Mouse (Mus musculus) lung, embryonic 14.5 days (tissue): ENCODE measurements around the gene Magi3. TPM values are rescaled to one million over a fixed set of nuclear protein-coding genes. Genes with fewer than 3 reads are reported as not detected.

Source experiments
- ATAC-seq: fragments of 200-750 bp; cut with Nextera tagmentation; 2 replicates; pipeline ENCODE4 v1.8.0; 2017; ENCODE audit warnings: mild to moderate bottlenecking, moderate TSS enrichment, moderate library complexity; ENCODE audit not compliant: insufficient read depth
- DNase-seq: peaks from one replicate; pipeline ENCODE4 v3.0.0-alpha.2; 2015
- H3K27ac ChIP-seq: fragments of 300-500 bp; sonication (generic); 2 replicates; pipeline ENCODE4 v1.5.1; 2014; ENCODE audit warnings: low read depth, mild to moderate bottlenecking, moderate library complexity
- H3K27me3 ChIP-seq: fragments of 300-500 bp; sonication (generic); 2 replicates; pipeline ENCODE4 v1.6.1; 2014; ENCODE audit warnings: low read length, control low read depth; ENCODE audit not compliant: insufficient read depth
- H3K36me3 ChIP-seq: fragments of 300-500 bp; sonication (generic); 2 replicates; pipeline ENCODE4 v1.6.1; 2014; ENCODE audit warnings: control low read depth; ENCODE audit not compliant: insufficient read depth
- H3K4me1 ChIP-seq: fragments of 300-500 bp; sonication (generic); 2 replicates; pipeline ENCODE4 v1.6.1; 2014; ENCODE audit warnings: antibody characterized with exemption, control low read depth; ENCODE audit not compliant: insufficient read depth
- H3K4me2 ChIP-seq: fragments of 300-500 bp; sonication (generic); 2 replicates; pipeline ENCODE4 v1.6.1; 2014; ENCODE audit warnings: mild to moderate bottlenecking
- H3K4me3 ChIP-seq: fragments of 300-500 bp; sonication (generic); 2 replicates; pipeline ENCODE4 v1.5.1; 2014; ENCODE audit warnings: low read depth, low read length
- H3K9ac ChIP-seq: fragments of 300-500 bp; sonication (generic); 2 replicates; pipeline ENCODE4 v1.6.1; 2014
- H3K9me3 ChIP-seq: fragments of 300-500 bp; sonication (generic); 2 replicates; pipeline ENCODE4 v1.6.1; 2016; ENCODE audit warnings: low read depth, low read length, control low read depth
- CTCF ChIP-seq: IDR thresholded peaks from 2 replicates; pipeline ENCODE4 v1.5.1; 2016; ENCODE audit warnings: antibody characterized with exemption, low read depth
- WGBS: fragments of 180-500 bp; shearing (Covaris S2); extraction: QIAGEN DNeasy Blood & Tissue Kit; methylation state at CpG from one replicate; pipeline ENCODE4 v1.1.7; 2014; 5-methylcytosine and 5-hydroxymethylcytosine counted together
- polyA plus RNA-seq: library from polyadenylated mRNA; unstranded; fragments of >200 nt; fragmentation: Nextera tagmentation; extraction: Ambion mirVana; gene quantifications from 2 replicates; pipeline ENCODE4 v1.2.1, GENCODE M21; 2014

The Magi3 gene
- polyA plus RNA-seq, 1 experiment from 2014 or later = 9.6 TPM

GRCm38 (mm10) chr3:104007479-104007878, 212.7 kb downstream of the Magi3 start:
- H3K9me3 ChIP-seq = no peaks in the 10 kb centered on the region
- no peak overlapping the region for H3K4me3 ChIP-seq
- TF ChIP-seq CTCF = no peak
- no peak overlapping the region for H3K9ac ChIP-seq
- H3K4me2 ChIP-seq = no peak overlapping the region
- 78% methylated on average over 8 of the region's 8 CpGs for WGBS
- H3K27me3 ChIP-seq = no peaks in the 10 kb centered on the region
- no peak overlapping the region for H3K27ac ChIP-seq
- no peaks in the 10 kb centered on the region for H3K4me1 ChIP-seq
- ATAC-seq (no peak), DNase-seq (peak; percentile 26)
- peaks cover 53% of the 10 kb centered on the region for H3K36me3 ChIP-seq

DNA sequence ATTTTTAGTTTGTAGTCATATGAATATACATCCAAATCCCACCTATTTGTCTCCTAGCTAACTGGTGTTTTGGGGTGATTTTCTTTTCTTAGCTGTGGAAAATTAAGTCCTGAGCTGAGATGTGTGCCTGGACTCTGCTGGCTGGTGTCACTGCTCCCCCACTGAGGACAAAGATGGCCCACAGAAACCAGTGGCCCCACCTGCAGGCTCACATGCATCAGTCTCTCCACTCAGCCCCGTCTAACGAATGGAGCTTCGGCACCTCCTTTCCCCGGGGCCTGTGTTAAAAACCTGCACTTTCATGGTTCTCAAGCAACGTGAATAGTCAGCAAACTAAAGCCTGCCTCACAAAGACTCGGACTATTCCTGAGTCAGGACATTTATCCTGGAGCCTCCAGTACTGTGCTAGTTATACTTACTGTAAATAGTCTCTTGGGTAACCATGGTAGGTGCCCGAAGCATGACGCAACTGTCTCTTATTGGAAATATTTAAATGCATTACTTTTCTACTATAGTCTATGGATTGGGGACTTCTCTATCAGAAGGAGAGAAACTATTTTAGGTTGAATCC, 213.2 kb downstream of the Magi3 start:
- 91% methylated on average over 8 of the region's 8 CpGs for WGBS
- no peak for TF ChIP-seq CTCF
- Histone ChIP-seq H3K27ac (no peak overlapping the region), H3K4me2 (no peak overlapping the region), H3K36me3 (peaks cover 49% of the 10 kb centered on the region), H3K27me3 (no peaks in the 10 kb centered on the region), H3K9me3 (no peaks in the 10 kb centered on the region), H3K9ac (no peak overlapping the region), H3K4me3 (no peak overlapping the region), H3K4me1 (no peaks in the 10 kb centered on the region)
- DNase-seq (no peak), ATAC-seq (no peak)

DNA sequence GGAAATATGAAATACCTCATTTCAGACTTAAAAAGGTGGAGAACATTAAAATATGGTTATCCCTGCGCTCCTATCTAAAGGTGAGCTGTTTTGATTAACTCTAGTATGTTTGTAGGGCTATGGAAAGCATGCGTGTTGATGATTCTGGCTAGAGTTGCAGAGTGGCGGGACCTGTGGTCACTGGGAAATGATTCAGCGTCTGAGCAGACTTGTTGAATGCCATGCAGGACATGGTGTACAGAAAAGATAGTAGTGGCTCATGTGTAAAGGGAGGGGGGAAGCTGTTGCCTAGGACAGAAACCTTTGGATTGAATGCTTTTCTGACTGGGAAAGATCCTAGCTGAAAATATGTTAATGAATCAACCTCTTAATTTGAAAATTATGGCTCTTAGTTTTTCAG, 221.4 kb downstream of the Magi3 start:
- Histone ChIP-seq H3K4me2 (no peak overlapping the region), H3K27ac (no peak overlapping the region), H3K27me3 (no peaks in the 10 kb centered on the region), H3K36me3 (peaks cover 46% of the 10 kb centered on the region), H3K4me1 (no peaks in the 10 kb centered on the region), H3K9ac (no peak overlapping the region), H3K9me3 (no peaks in the 10 kb centered on the region), H3K4me3 (no peak overlapping the region)
- ATAC-seq (no peak), DNase-seq (no peak)
- WGBS = 88% methylated on average over 4 of the region's 4 CpGs
- TF ChIP-seq CTCF = no peak

DNA sequence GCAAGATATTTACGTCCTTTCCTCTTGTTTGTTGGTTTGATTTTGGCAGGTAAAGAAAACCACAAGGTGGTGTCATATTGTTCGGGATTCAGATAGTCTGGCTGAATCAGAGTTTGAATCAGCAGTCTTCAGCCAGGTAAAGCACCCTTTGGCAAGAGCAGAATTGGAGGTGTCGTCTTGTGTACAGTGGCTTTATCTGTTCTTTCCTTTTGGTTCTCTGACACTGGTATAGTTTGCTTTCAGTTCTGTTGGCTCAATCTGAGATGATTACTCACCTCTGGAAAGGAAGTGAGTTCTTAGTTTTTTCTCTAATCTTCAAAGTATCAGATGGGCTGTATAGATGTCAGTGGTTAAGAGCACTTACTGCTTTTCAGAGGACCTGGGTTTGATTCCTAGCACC, 228.9 kb downstream of the Magi3 start:
- Histone ChIP-seq H3K9me3 (no peaks in the 10 kb centered on the region), H3K4me1 (no peaks in the 10 kb centered on the region), H3K4me2 (no peak overlapping the region), H3K4me3 (no peak overlapping the region), H3K9ac (no peak overlapping the region), H3K27me3 (no peaks in the 10 kb centered on the region), H3K36me3 (peaks cover 64% of the 10 kb centered on the region), H3K27ac (no peak overlapping the region)
- TF ChIP-seq CTCF = no peak
- WGBS = 93% methylated on average over 3 of the region's 3 CpGs
- DNase-seq (no peak), ATAC-seq (no peak)

GRCm38 (mm10) chr3:103989352-103989751, 230.8 kb downstream of the Magi3 start:
- Histone ChIP-seq H3K4me3 (no peak overlapping the region), H3K27me3 (no peaks in the 10 kb centered on the region), H3K9me3 (no peaks in the 10 kb centered on the region), H3K4me2 (no peak overlapping the region), H3K27ac (no peak overlapping the region), H3K4me1 (no peaks in the 10 kb centered on the region), H3K9ac (no peak overlapping the region), H3K36me3 (peaks cover 68% of the 10 kb centered on the region)
- no peak for TF ChIP-seq CTCF
- no peak for ATAC-seq
- WGBS = 80% methylated on average over 4 of the region's 4 CpGs
- no peak for DNase-seq

DNA sequence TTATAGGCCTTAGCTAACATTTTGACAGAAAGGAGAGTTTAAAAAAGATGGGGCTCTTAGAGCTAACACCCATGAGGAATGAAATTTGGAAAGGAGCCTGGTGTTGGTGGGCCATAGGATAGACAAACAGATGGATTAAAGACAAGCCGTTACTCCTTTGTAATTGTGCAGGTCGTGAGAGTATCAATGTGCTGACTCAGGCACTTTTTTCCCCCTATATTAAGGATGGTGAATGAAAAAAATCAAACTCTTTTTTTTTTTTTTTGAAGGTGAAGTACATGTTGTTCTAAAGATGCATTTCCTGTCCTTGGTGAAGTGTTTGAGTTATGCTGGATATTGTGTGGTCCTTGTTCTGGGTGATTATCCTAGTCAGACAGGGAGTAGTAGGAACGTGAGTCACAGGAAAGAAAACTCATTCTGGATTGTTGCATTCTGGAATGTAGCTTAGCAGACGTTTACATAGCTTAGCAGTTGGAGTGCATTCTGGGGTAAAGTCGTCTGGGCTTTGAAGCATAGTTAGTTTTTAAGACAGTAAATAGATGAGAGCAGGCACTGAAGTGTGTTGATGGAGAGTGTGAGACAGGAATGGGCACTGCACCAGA, 232.2 kb downstream of the Magi3 start:
- no peak overlapping the region for H3K9ac ChIP-seq
- no peak for TF ChIP-seq CTCF
- H3K4me3 ChIP-seq = no peak overlapping the region
- ATAC-seq (no peak), DNase-seq (peak; percentile 18)
- no peaks in the 10 kb centered on the region for H3K27me3 ChIP-seq
- no peak overlapping the region for H3K4me2 ChIP-seq
- H3K27ac ChIP-seq = no peak overlapping the region
- WGBS = 37% methylated on average over 5 of the region's 5 CpGs
- no peaks in the 10 kb centered on the region for H3K4me1 ChIP-seq
- no peaks in the 10 kb centered on the region for H3K9me3 ChIP-seq
- peaks cover 62% of the 10 kb centered on the region for H3K36me3 ChIP-seq

- 94% methylated on average over 2 of the region's 2 CpGs for WGBS
Measured at GRCm38 (mm10) chr3:103985194-103985593, 235.0 kb downstream of the Magi3 start.

More at GRCm38 (mm10) chr3:103985194-103985593, 235.0 kb downstream of the Magi3 start:
- Histone ChIP-seq H3K36me3 (peaks cover 53% of the 10 kb centered on the region), H3K4me1 (no peaks in the 10 kb centered on the region), H3K4me2 (no peak overlapping the region), H3K9ac (no peak overlapping the region), H3K27me3 (no peaks in the 10 kb centered on the region), H3K9me3 (no peaks in the 10 kb centered on the region), H3K27ac (no peak overlapping the region), H3K4me3 (no peak overlapping the region)
- no peak for DNase-seq
- TF ChIP-seq CTCF = no peak
- no peak for ATAC-seq
